Mouse (Mus musculus) ovary, adult 18-20 months (tissue): ENCODE data around the gene Rufy3.

Experiments
- DNase-seq: peaks from one replicate; pipeline ENCODE4 v3.0.0; 2022; ENCODE audit warnings: low spot score, mixed read lengths

The Rufy3 gene

DNA sequence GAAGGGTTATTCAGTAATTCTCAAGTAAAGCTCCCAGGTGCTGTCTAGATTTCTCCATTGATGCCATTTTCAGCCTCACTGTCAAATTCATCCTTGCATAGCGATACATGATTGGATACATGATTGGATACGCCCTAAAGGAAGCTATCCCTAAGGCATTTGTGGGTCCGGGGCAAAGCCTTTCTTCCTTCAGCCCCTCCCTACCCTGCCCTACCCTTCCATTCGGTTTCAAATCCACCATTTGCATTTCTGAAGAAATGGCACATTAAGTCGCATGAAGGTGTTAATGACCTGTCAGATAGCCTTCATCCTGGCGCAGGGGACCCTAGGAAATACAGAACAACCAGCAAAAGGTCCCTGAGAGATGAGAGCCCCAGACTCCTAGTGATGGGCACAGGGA is 120.5 kb downstream of the Rufy3 start:
- DNase-seq, result no peak

DNA sequence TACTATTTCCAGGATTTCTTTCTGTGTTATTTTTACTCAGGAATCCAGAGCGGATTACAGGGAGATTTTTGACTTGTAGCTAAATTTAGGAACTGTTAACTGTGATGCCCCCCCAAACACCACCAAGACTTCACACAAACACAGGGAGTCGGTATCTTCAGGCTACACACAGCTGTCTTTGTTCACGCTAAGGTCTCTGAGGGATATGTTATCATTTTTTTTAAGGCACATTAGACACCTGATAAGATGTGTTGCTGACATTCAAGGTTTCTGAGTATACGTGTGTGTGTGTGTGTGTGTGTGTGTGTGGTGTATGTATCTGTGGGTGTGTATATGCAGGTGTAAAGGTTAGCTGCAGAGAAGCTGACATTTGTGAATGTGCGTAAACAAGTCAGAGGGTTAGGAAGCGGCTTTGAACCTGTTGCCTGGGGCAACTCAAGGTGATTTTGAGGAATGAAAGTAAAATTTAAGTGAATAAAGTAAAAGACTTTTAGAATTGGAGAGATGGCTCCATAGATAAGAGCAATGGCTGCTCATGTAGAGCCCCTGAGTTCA is 121.0 kb downstream of the Rufy3 start:
- DNase-seq, result no peak

DNA sequence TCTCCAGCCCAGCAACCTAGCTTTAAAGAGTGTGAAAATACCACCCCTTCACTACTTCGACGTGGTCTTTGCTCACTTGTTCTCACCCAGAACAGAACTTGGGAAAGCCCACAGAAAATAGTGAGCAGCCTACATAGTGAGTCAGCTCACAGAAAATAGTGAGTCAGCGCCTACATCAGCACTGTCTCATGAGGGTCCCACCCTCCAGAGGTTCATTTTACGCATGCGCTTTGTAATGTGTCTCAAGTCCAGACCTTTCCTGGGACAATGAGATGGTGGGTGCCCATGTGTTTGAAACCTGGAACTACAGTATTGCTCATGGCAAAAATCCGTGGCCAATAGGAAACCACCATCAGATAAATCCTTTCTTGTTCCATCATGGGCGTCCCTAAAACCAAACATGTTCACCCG is 123.2 kb downstream of the Rufy3 start:
- DNase-seq, result no peak

DNA sequence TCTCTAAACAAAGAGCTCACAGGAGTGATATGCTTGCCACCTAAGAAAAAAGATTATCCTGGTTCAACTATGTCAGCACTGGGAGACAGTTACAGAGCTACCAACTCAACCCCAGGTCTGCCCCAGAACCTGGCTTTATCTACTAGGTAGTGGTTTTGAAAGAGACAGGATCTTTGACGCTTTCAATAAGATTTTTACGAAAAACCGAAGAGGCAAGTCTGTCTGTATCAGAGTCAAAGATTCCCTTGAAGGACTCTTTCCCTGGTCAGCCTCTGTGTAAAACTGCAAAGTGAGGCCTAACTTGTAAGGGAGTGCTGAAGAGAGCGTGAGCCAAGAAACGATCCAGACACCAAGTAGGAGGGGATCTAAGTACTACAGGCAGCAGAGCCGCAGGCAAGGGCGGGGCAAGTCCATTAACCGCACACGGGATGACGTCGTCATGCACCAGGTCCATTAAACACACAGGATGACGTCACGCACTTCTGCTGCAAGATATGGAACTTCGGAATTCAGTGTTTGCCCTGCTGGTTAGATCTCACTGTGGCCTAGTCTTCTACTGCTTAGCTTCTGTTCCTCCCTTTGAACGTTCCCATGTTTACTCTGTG is 123.8 kb downstream of the Rufy3 start:
- DNase-seq, result no peak

DNA sequence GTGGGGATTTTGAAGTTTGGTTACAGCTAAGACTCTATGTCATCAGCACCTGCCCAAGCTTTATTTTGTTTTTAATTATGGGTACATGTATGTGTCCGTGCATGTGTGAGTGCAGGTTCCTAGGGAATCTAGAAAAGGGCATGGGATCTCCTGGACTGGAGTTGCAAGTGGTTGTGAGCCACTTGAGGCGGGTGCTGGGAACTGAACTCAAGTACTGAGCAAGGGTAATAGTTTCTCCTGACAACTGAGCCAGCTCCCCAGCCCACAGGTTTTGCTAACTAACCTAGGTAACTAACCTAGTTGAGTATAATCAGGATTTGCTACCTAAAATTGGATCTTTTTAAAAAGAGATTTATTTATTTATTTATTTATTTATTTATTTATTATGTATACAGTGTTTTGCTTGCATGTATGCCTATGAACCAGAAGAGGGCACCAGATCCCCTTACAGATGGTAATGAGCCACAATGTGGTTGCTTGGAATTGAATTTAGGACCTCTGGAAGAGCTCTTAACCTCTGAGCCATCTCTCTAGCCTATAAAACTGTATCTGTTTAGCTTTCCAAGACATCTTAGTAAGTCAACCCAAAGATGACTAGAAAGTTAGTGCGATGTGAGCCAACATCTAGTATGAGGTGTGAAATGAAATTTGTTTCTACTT is 124.6 kb downstream of the Rufy3 start:
- no peak for DNase-seq

DNA sequence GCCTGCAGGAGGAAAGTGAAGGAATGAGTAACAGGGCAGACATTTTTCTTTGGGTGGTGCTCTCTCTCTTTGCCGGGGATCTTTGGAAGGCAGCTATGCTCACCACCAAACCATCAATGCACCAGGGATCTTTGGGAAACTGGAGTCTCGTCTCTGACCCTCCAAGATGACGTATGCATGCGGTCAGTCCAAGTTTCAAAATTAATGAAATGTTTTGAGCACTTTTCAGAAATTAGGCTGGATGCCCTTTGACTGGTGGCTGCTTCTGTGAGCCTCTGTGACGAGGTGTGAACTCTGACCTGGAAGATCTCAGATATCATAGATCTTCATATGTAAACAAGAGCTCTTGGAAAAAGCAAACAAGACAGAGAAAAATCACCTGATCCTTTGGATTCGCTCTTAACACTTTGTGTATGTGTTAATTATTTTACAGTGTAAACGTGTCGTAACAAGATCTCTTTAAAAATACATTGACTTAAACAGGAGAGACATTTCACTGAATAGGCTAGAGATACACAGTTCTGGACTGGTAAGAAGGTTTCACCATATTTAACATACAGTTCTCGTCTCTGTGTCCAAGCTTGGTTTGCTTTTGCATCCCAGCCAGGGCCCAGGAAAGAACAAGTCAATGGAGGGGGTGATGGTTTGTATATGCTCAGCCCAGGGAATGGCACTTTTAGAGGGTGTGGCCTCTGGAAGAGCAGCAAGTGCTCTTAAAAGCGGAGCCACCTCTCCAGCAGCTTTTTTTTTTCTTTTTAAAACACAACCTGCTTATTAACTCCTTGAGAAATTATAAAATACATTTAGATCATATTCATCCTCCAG is 126.1 kb downstream of the Rufy3 start:
- DNase-seq, result no peak

DNA sequence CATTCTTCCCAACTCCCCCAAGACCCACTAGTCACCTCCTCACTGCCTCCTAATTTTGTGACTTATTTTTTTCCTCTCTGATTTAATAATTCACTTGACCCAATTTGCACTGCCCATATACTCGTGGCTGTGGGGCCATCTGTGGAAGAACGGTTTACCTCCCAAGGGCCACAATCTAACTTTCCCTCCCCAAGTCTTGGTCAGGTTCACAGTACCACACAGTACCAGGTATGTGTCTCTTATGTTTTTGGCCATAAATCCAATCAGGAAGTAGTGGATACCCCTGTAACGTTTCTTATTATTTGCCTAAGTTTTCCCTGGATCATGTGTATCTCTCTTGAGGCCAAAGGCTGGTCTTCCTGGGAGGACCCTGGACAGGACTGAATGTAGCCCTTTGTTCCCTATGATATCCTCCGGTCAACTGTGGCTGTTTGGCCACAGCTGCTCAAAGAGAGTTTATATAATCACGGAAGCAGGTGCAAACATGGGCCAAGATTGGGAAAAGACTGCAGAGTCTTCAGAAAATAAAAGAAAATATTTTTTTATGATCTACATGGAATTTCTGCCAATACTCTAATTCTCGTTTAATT is 126.8 kb downstream of the Rufy3 start:
- no peak for DNase-seq

DNA sequence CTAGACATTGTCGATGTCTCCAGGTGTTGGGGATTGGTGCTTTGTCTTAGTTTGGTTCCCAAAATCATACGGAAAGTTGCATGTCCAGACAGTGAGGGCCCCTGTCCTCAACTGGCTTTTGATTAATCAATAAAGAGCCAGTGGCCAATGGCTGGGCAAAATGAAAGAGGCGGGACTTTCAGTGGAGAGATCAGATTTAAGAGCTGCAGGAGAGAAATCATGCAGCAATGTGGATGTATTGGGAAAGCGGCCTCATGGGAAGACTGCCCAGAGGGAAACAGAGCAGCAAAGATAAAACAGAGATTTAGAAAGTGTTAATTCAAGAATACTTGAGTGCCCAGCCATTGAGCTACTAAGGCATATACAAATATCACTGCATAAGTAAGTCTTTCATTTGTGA is 127.7 kb downstream of the Rufy3 start:
- DNase-seq, result no peak

DNA sequence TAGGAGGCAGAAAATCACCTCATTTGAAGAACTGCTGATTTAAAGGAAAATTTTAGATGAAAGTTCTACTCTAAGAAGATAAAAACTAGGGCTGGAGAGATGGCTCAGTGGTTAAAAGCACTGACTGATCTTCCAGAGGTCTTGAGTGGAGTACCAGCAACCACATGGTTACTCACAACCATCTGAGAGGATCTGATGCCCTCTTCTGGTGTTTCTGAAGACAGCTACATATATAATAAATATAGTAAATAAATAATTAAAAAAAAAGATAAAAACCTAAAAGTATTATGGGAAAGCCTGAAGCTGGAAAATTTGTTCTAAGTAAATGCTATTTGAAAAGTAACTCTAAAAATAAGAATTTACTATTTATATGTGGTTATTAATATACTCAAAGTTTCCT is 128.2 kb downstream of the Rufy3 start:
- no peak for DNase-seq

DNA sequence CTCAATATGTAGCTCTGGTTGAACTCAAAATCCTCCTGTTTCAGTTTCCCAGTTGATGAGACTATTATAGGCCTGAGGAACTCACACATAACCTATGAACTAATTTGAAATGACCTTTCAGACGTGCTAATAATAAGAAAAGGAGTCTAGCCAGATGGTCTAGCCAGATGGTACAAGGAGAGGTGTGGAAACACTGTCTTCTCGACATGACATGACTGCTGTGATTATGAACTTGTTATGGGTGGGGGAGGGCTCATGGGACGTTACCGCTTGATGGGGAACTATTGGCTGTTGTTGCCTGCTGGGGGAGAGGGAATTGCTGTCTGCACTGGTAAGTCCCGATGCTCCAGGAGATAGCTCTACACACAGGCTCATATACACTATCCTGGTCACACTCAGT is 132.5 kb downstream of the Rufy3 start:
- no peak for DNase-seq

DNA sequence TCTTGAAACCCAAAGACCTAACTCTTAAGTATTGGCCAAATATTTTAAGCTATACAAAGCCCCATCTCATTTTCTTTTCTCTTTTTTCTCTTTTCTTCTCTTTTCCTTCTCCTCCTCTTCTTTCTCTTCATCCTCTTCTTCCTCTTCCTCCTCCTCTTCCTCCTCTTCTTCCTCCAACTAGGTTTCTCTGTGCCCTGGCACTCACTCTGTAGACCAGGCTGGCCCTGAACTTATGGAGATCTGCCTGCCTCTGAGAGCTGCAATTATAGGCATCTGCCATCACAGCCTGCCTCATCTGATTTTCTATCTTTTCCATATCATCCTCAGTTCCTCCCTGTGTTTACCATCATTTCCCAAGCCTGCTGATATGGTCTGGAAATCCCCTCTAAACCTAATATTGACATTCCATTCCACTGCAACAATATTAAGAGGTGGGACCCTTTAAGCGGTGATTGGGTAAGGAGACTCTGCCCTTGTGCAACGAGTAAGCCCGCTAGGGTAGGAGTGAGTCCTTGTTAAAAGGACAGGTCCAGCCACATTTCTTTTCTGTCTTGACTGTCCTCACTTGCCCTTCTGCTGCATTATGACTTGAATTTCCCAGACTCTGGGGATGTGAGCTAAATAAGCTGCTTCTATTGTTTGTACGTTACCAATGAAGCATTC is 134.5 kb downstream of the Rufy3 start:
- no peak for DNase-seq
